Mouse (Mus musculus) large intestine, adult 2 months (tissue): ENCODE data around the gene Tas2r129. TPM values are rescaled to one million over a fixed set of nuclear protein-coding genes. Genes with fewer than 3 reads are reported as not detected.
"Not testable (repeated sequence)": the region's sequence is repeated elsewhere in the genome, so short reads cannot be mapped to it uniquely, and the experiment has no call there.

ENCODE experiments used
- DNase-seq: peaks from one replicate; pipeline ENCODE4 v3.0.0-alpha.2; 2012; ENCODE audit warnings: low read depth, low spot score
- WGBS: fragments of 180-500 bp; shearing (Covaris S2); methylation state at CpG from one replicate; pipeline ENCODE4 v1.1.7; 2018; 5-methylcytosine and 5-hydroxymethylcytosine counted together
- polyA plus RNA-seq: library from polyadenylated mRNA; depleted of rRNA; stranded (reverse); fragments of >200 nt; gene quantifications from 2 replicates; pipeline ENCODE4 v1.2.3, GENCODE M21; 2012; rRNA removed

Tas2r129 gene
- not detected in 2 replicates for polyA plus RNA-seq

- WGBS = 72% methylated on average over 2 of the region's 2 CpGs
- no peak for DNase-seq
Observed at GRCm38 (mm10) chr6:132950802-132951201, at the start of gene Tas2r129. TSS of gene Tas2r129 (plus strand) at chr6:132951102.

GRCm38 (mm10) chr6:132909351-132909750, 41.6 kb upstream of the Tas2r129 start, which contains the start of gene Tas2r125:
TSS of gene Tas2r125 (plus strand) at chr6:132909651.
- 79% methylated on average over 3 of the region's 3 CpGs for WGBS
- DNase-seq = no peak

- not testable (repeated sequence) for DNase-seq
Observed at GRCm38 (mm10) chr6:132941376-132941775, 9.5 kb upstream of the Tas2r129 start.

GRCm38 (mm10) chr6:132957819-132958218, 6.9 kb downstream of the Tas2r129 start, which contains the start of gene Tas2r131:
TSS of gene Tas2r131 (minus strand) at chr6:132957919.
- 57% methylated on average over 1 of the region's 1 CpGs for WGBS
- no peak for DNase-seq

GRCm38 (mm10) chr6:132980865-132981264, 30.0 kb downstream of the Tas2r129 start, which contains the start of gene Tas2r109:
TSS of gene Tas2r109 (minus strand) at chr6:132980965.
- no peak for DNase-seq
- WGBS = 68% methylated on average over 2 of the region's 2 CpGs

Other genes starting within 250 kb of the Tas2r129 start
- not detected in 2 replicates for gene Tas2r122, start 239.2 kb upstream of the Tas2r129 start, polyA plus RNA-seq
- not detected in 2 replicates for gene Tas2r115, start 213.1 kb upstream of the Tas2r129 start, polyA plus RNA-seq
- not detected in 2 replicates for gene Tas2r124, start 196.4 kb upstream of the Tas2r129 start, polyA plus RNA-seq
- not detected in 2 replicates for gene Tas2r102, start 189.0 kb upstream of the Tas2r129 start, polyA plus RNA-seq
- gene Tas2r136, start 172.9 kb upstream of the Tas2r129 start, polyA plus RNA-seq = not detected in 2 replicates
- not detected in 2 replicates for gene Tas2r117, start 148.3 kb upstream of the Tas2r129 start, polyA plus RNA-seq
- not detected in 2 replicates for gene Tas2r123, start 104.0 kb upstream of the Tas2r129 start, polyA plus RNA-seq
- gene Tas2r116, start 95.7 kb upstream of the Tas2r129 start, polyA plus RNA-seq = not detected in 2 replicates
- not detected in 2 replicates for gene Tas2r110, start 83.1 kb upstream of the Tas2r129 start, polyA plus RNA-seq
- gene Tas2r113, start 58.1 kb upstream of the Tas2r129 start, polyA plus RNA-seq = not detected in 2 replicates
- not detected in 2 replicates for gene Tas2r125, start 41.5 kb upstream of the Tas2r129 start, polyA plus RNA-seq
- not detected in 2 replicates for gene Tas2r131, start 6.8 kb downstream of the Tas2r129 start, polyA plus RNA-seq
- gene Tas2r109, start 29.9 kb downstream of the Tas2r129 start, polyA plus RNA-seq = not detected in 2 replicates
- gene Tas2r103, start 86.0 kb downstream of the Tas2r129 start, polyA plus RNA-seq = not detected in 2 replicates
- not detected in 2 replicates for gene Tas2r140, start 104.7 kb downstream of the Tas2r129 start, polyA plus RNA-seq
- 20.6 and 29.5 TPM in 2 replicates for gene Smim10l1, start 153.8 kb downstream of the Tas2r129 start, polyA plus RNA-seq